Mouse (Mus musculus) liver, embryonic 13.5 days (tissue): Measurements from ENCODE around the gene Dnhd1. TPM values are rescaled to one million over a fixed set of nuclear protein-coding genes. Genes with fewer than 3 reads are reported as not detected.
"Not testable (repeated sequence)": the region's sequence is repeated elsewhere in the genome, so short reads cannot be mapped to it uniquely, and the experiment has no call there.

Source experiments
- ATAC-seq: fragments of 200-750 bp; cut with Nextera tagmentation; 2 replicates; pipeline ENCODE4 v1.8.0; 2017; ENCODE audit warnings: low read depth, mild to moderate bottlenecking, moderate number of reproducible peaks, moderate library complexity
- DNase-seq: peaks from one replicate; pipeline ENCODE4 v3.0.0; 2022
- H3K27ac ChIP-seq: fragments of 300-500 bp; sonication (generic); 2 replicates; pipeline ENCODE4 v1.5.1; 2015; ENCODE audit warnings: moderate library complexity, mild to moderate bottlenecking, inconsistent platforms
- H3K27me3 ChIP-seq: fragments of 300-500 bp; sonication (generic); 2 replicates; pipeline ENCODE4 v1.6.1; 2015; ENCODE audit warnings: mild to moderate bottlenecking, inconsistent platforms
- H3K36me3 ChIP-seq: fragments of 300-500 bp; sonication (generic); 2 replicates; pipeline ENCODE4 v1.6.1; 2015; ENCODE audit warnings: mild to moderate bottlenecking, inconsistent platforms
- H3K4me1 ChIP-seq: fragments of 300-500 bp; sonication (generic); replicated peaks from 2 replicates; pipeline ENCODE4 v1.6.1; 2015; ENCODE audit warnings: inconsistent platforms
- H3K4me2 ChIP-seq: fragments of 300-500 bp; sonication (generic); 2 replicates; pipeline ENCODE4 v1.6.1; 2015; ENCODE audit warnings: inconsistent platforms, mild to moderate bottlenecking, moderate library complexity
- H3K4me3 ChIP-seq: fragments of 300-500 bp; sonication (generic); replicated peaks from 2 replicates; pipeline ENCODE4 v1.5.1; 2015; ENCODE audit warnings: mild to moderate bottlenecking, inconsistent platforms
- H3K9ac ChIP-seq: fragments of 300-500 bp; sonication (generic); 2 replicates; pipeline ENCODE4 v1.6.1; 2015; ENCODE audit warnings: mild to moderate bottlenecking, inconsistent platforms
- H3K9me3 ChIP-seq: fragments of 300-500 bp; sonication (generic); replicated peaks from 2 replicates; pipeline ENCODE4 v1.6.1; 2016; ENCODE audit warnings: inconsistent platforms
- WGBS: fragments of 180-500 bp; shearing (Covaris S2); methylation state at CpG from one replicate; pipeline ENCODE4 v1.1.7; 2015; ENCODE audit not compliant: insufficient replicate concordance; 5-methylcytosine and 5-hydroxymethylcytosine counted together
- polyA plus RNA-seq: library from polyadenylated mRNA; unstranded; fragments of >200 nt; fragmentation: Nextera tagmentation; extraction: Ambion mirVana; gene quantifications from 2 replicates; pipeline ENCODE4 v1.2.1, GENCODE M21; 2015

The Dnhd1 gene
- polyA plus RNA-seq, 1 experiment from 2014 or later, result 0.12 TPM

DNA sequence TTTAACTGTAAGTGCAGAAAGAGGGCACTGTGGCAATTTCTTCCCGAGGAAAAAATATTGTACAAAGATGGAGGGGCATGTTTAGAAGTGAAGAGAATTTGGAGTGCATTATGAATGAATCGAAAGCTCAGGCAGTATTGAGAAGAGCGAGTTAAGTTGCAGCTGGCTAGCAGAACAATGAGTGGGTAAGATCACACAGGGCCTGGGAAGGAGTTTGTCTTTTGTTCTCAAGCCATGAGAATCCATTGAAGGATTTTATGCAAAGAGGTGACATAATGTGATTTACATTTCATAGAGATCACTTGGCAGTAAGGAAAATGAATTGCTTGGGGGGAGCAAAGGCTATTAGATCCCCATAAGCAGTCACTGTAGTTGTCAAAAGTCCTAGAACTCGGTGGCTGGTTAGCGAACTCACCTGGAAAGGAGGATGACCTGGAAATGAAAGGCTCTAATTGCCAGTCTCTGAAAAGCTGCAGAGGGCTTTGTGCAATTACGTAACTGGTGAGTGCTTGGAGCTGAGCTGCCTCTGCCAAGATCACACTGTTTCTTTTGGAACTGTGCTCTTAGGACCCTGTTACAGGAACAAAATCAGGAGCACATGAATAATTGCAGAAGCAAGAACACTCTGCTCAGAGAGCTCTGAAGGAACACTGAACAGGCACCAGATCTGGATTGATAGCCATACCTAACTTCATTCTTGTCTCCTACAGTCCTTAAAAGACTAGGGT is 78.2 kb downstream of the Dnhd1 start:
- Histone ChIP-seq H3K36me3 (peaks cover 52% of the 10 kb centered on the region), H3K9me3 (no peaks in the 10 kb centered on the region), H3K4me3 (no peak overlapping the region), H3K4me2 (no peak overlapping the region), H3K4me1 (peaks cover under 1% of the 10 kb centered on the region; the same call in 1 of the 2 replicates), H3K27me3 (no peaks in the 10 kb centered on the region), H3K9ac (no peak overlapping the region), H3K27ac (no peak overlapping the region)
- DNase-seq (no peak), ATAC-seq (no peak)
- WGBS, result 72% methylated on average over 6 of the region's 6 CpGs

DNA sequence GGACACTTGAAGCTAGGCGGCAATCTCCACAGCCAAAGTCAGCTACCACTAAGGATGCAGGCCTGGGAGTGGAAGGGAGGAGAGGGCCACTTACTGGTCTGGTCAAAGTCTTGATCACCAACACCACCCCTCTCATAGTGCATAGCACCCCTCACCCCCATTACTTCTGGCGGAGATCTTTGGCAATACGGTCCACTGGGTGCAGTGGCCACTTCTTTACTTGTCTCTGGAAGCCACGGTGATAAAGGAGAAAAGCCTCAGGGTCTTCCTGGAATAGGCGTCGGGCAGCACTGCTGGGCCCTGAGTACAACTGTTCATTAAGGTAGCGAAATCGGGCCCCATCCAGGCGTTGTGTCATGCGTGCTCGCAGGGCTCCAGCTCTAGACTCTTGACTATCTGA is 83.2 kb downstream of the Dnhd1 start:
- DNase-seq (no peak), ATAC-seq (no peak)
- 80% methylated on average over 11 of the region's 11 CpGs for WGBS
- Histone ChIP-seq H3K4me1 (peaks cover 38% of the 10 kb centered on the region), H3K9ac (no peak overlapping the region), H3K4me3 (no peak overlapping the region), H3K4me2 (no peak overlapping the region), H3K36me3 (peaks cover 61% of the 10 kb centered on the region), H3K9me3 (no peaks in the 10 kb centered on the region), H3K27ac (no peak overlapping the region), H3K27me3 (no peaks in the 10 kb centered on the region)

DNA sequence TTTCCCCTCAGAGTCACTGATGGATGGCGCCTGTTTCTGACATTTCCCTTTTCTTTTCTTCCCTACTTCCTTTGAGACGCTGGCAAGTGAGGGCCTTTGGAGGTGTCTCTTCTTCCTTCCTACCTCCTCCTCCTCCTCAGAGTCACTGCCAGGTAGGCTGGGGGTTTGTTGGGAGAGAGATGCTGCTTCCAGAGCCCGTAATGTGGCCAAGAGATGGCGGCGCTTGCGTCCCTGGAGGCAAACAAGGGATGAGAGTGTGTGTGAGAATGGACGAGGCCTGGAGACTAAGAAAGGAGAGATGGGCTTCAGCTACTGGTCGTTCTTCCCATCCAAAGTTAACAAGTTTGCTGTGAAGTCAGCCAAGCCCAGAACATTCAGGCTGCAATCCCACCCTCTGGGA is 84.2 kb downstream of the Dnhd1 start:
- Histone ChIP-seq H3K36me3 (peaks cover 53% of the 10 kb centered on the region), H3K9ac (peak overlapping the region; percentile 95), H3K4me1 (peaks cover 48% of the 10 kb centered on the region), H3K9me3 (no peaks in the 10 kb centered on the region), H3K4me2 (peak overlapping the region; percentile 95), H3K27me3 (no peaks in the 10 kb centered on the region), H3K4me3 (peak overlapping the region; percentile 89), H3K27ac (peak overlapping the region; percentile 14; the same call in 1 of the 2 replicates)
- ATAC-seq (no peak), DNase-seq (no peak)
- 78% methylated on average over 8 of the region's 8 CpGs for WGBS

DNA sequence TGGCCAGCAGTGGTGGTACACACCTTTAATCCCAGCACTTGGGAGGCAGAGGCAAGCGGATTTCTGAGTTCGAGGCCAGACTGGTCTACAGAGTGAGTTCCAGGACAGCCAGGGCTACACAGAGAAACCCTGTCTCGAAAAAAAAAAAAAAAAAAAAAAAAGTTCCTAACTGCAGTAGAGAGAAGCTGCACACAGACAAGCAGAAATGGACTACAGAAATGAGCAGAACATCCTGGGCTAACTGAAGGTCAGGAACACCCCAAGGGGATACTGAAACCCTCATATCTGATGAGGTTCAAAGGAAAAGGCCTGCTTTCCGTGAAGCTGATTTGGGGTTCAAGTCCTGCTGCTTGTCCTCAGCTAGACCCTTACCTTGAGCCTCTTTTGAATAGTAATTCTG is 84.8 kb downstream of the Dnhd1 start:
- Histone ChIP-seq H3K4me1 (peaks cover 50% of the 10 kb centered on the region), H3K36me3 (peaks cover 53% of the 10 kb centered on the region), H3K27ac (peak overlapping the region; percentile 91; the same call in 1 of the 2 replicates), H3K9ac (peak overlapping the region; percentile 95), H3K4me2 (peak overlapping the region; percentile 95), H3K4me3 (peak overlapping the region; percentile 89)
- WGBS, result 28% methylated on average over 4 of the region's 4 CpGs
- H3K9me3 ChIP-seq, DNase-seq, H3K27me3 ChIP-seq, ATAC-seq: not testable (repeated sequence)

- H3K4me3 ChIP-seq, result peak within 1 kb of the TSS; percentile 89
- no peaks in the 10 kb centered on the region for H3K9me3 ChIP-seq
- no peaks in the 10 kb centered on the region for H3K27me3 ChIP-seq
- WGBS, result under 1% methylated on average over 58 of the region's 62 CpGs
- ATAC-seq (peak; percentile 98), DNase-seq (peak; percentile 87)
- H3K27ac ChIP-seq, result peak within 1 kb of the TSS; percentile 91
- H3K4me1 ChIP-seq, result peaks cover 50% of the 10 kb centered on the region
- peak within 1 kb of the TSS; percentile 95 for H3K4me2 ChIP-seq
- peaks cover 53% of the 10 kb centered on the region for H3K36me3 ChIP-seq
- peak within 1 kb of the TSS; percentile 95 for H3K9ac ChIP-seq
Observed at GRCm38 (mm10) chr7:105736264-105736901, 85.8 kb downstream of the Dnhd1 start, which contains the start of gene Ilk. Ilk (plus strand) TSS chr7:105736592.

DNA sequence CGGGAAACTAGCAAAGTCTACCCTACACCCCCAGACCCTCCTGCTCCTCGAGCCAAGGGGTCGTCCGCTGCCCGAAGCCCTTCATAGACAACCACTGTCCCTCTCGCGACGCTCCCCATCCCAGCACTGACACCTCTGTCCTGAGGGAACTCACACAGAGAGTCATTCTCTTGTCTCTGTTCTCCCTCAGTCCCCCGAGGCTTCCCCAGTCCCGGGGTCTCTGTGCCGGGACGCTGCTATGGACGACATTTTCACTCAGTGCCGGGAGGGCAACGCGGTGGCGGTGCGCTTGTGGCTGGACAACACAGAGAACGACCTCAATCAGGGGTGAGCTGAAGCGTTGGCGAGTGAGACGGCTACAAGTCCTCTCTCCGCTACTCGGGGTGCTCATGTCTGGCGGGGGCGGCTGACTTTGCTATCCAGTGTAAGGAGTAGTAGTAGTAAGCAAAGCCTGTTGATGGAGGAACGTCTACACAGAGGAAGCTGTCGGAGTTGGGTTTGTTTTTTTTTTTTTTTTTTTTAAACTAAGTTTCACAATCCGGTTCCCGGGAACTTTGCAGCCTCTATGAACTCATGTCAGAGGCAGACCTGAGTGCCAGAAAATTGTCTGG is 86.4 kb downstream of the Dnhd1 start, which contains the start of gene Rrp8:
Gene Rrp8, minus strand, starts transcription at position 475 of the 611 bp plus-strand sequence.
- Histone ChIP-seq H3K4me3 (peak within 1 kb of the TSS; percentile 89), H3K27ac (peak within 1 kb of the TSS; percentile 91), H3K4me1 (peaks cover 52% of the 10 kb centered on the region), H3K27me3 (no peaks in the 10 kb centered on the region), H3K9me3 (no peaks in the 10 kb centered on the region), H3K9ac (peak within 1 kb of the TSS; percentile 95), H3K4me2 (peak within 1 kb of the TSS; percentile 95), H3K36me3 (peaks cover 53% of the 10 kb centered on the region)
- DNase-seq, result peak; percentile 43
- ATAC-seq, result peak; percentile 32
- under 1% methylated on average over 30 of the region's 30 CpGs for WGBS

DNA sequence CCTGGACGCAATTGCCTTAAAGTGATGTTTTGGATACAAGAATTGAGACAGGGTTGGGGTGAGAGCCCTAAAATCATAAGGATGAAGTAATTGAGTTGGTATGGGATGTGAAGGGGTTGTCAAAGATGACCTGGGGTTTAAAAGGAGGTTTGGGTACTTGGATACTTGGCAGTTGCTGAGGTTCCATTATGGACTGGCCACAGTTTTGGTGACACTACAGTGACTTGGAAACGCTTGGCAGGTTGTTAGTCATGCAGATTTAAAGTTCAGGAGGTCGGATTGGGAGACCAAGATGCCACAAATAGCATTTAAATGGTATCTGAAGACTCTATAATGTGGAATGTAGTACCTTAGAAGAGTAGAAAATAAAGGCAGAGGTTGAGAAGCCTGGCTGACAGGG is 87.0 kb downstream of the Dnhd1 start:
- 23% methylated on average over 3 of the region's 3 CpGs for WGBS
- H3K9ac ChIP-seq, result peak overlapping the region; percentile 95
- H3K9me3 ChIP-seq, result no peaks in the 10 kb centered on the region
- ATAC-seq, result no peak
- no peaks in the 10 kb centered on the region for H3K27me3 ChIP-seq
- peaks cover 58% of the 10 kb centered on the region for H3K4me1 ChIP-seq
- peak overlapping the region; percentile 91 for H3K27ac ChIP-seq
- peak overlapping the region; percentile 95 for H3K4me2 ChIP-seq
- DNase-seq, result no peak
- H3K4me3 ChIP-seq, result peak overlapping the region; percentile 89
- H3K36me3 ChIP-seq, result peaks cover 53% of the 10 kb centered on the region

- peaks cover 53% of the 10 kb centered on the region for H3K36me3 ChIP-seq
- H3K9ac ChIP-seq, result peak overlapping the region; percentile 95
- ATAC-seq (no peak), DNase-seq (no peak)
- H3K9me3 ChIP-seq, result no peaks in the 10 kb centered on the region
- no peaks in the 10 kb centered on the region for H3K27me3 ChIP-seq
- peak overlapping the region; percentile 89 for H3K4me3 ChIP-seq
- H3K27ac ChIP-seq, result peak overlapping the region; percentile 91
- peak overlapping the region; percentile 95 for H3K4me2 ChIP-seq
- 19% methylated on average over 2 of the region's 2 CpGs for WGBS
- peaks cover 65% of the 10 kb centered on the region for H3K4me1 ChIP-seq
Observed at GRCm38 (mm10) chr7:105738286-105738685, 87.7 kb downstream of the Dnhd1 start.

GRCm38 (mm10) chr7:105738948-105739347 is 88.3 kb downstream of the Dnhd1 start:
- peak overlapping the region; percentile 95 for H3K9ac ChIP-seq
- no peaks in the 10 kb centered on the region for H3K9me3 ChIP-seq
- peak overlapping the region; percentile 95 for H3K4me2 ChIP-seq
- H3K36me3 ChIP-seq, result peaks cover 47% of the 10 kb centered on the region
- peaks cover 66% of the 10 kb centered on the region for H3K4me1 ChIP-seq
- peak overlapping the region; percentile 89 for H3K4me3 ChIP-seq
- DNase-seq (peak; percentile 28), ATAC-seq (no peak)
- H3K27ac ChIP-seq, result peak overlapping the region; percentile 91
- WGBS, result 23% methylated on average over 3 of the region's 3 CpGs
- no peaks in the 10 kb centered on the region for H3K27me3 ChIP-seq

DNA sequence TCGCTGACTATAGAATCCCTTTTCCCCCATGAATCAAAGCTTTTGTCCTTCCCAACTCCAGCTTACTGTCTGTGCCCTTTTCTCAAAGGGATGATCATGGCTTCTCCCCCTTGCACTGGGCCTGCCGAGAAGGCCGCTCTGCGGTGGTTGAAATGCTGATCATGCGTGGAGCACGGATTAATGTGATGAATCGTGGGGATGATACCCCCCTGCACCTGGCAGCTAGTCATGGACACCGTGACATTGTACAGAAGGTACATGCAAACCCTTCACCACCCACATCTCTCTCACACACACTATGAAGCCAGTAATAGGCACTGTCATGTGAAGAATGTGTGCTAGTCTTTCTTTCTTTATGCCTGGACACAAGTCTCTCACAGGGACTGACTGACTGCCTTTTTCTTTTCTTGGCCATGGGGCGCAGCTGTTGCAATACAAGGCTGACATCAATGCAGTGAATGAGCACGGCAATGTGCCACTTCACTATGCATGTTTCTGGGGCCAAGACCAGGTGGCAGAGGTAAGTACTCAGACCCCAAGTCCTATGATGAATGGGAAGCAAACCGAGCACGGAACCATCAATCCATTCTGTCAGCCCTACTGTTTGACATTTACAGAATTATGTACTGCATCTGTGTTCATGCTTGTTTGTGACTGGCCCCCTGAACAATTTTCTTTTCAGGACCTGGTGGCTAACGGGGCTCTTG is 89.6 kb downstream of the Dnhd1 start:
- Histone ChIP-seq H3K4me3 (no peak overlapping the region), H3K9ac (no peak overlapping the region), H3K27ac (peak overlapping the region; percentile 40; the same call in 1 of the 2 replicates), H3K4me1 (peaks cover 63% of the 10 kb centered on the region), H3K4me2 (no peak overlapping the region), H3K36me3 (peaks cover 38% of the 10 kb centered on the region), H3K9me3 (no peaks in the 10 kb centered on the region), H3K27me3 (no peaks in the 10 kb centered on the region)
- 86% methylated on average over 13 of the region's 13 CpGs for whole genome bisulfite sequencing
- ATAC-seq (no peak), DNase-seq (no peak)

- ATAC-seq, result no peak
- DNase-seq, result no peak
- Histone ChIP-seq H3K9ac (no peak overlapping the region), H3K27ac (peak overlapping the region; percentile 11; the same call in 1 of the 2 replicates), H3K27me3 (no peaks in the 10 kb centered on the region), H3K4me2 (no peak overlapping the region), H3K4me3 (no peak overlapping the region), H3K4me1 (peaks cover 60% of the 10 kb centered on the region), H3K36me3 (peaks cover 38% of the 10 kb centered on the region), H3K9me3 (no peaks in the 10 kb centered on the region)
- WGBS, result 79% methylated on average over 6 of the region's 6 CpGs
Observed at GRCm38 (mm10) chr7:105740851-105741250, 90.2 kb downstream of the Dnhd1 start.
